Mouse (Mus musculus) urinary bladder, postnatal 25 days (tissue): ENCODE results near the gene Slc25a22.
"Not testable (repeated sequence)": the region's sequence is repeated elsewhere in the genome, so short reads cannot be mapped to it uniquely, and the experiment has no call there.

Experiments
- DNase-seq: peaks from one replicate; pipeline ENCODE4 v3.0.0; 2022; ENCODE audit warnings: low spot score

Gene Slc25a22

DNA sequence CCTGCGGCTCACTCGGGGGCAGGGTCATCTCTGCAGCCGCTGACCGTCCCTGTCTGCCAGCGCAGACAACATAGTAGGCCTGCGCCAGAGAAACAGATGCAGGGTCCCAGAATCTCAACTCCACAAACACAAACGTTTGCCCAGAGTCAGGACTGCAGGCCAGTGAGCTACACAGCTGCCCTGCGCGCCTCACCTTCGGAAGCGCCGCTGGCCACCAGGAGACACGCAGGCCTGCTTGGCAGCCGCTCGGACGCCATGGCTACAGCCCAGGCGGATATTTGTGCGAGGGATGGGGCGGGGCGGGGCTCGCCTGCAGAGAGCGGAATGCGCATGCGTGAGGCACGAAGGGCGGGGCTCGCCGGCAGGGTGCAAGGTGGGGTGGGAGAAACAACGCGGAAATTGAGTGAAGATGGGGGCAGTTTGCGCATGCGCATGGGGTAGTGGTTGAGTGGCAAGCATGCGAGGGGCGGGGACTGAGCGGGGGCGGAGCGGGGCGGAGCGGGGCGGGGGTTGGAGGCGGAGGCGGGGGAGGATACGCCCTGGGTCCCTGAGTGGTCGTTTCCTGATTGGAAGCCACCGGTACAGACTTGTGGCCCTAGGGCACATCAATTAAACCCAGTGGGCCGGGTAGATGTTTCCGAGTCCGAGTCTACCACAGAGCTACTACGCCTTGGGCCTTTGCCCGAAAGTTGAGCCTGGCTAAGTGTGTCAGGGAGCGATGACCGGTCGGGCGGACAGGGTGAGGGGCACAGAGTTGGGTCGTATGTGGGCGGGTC, 23.7 kb downstream of the Slc25a22 start, which contains the start of gene Gatd1:
Gene Gatd1, minus strand, starts transcription at position 328 of the 776 bp plus-strand sequence.
- DNase-seq: peak; percentile 100

DNA sequence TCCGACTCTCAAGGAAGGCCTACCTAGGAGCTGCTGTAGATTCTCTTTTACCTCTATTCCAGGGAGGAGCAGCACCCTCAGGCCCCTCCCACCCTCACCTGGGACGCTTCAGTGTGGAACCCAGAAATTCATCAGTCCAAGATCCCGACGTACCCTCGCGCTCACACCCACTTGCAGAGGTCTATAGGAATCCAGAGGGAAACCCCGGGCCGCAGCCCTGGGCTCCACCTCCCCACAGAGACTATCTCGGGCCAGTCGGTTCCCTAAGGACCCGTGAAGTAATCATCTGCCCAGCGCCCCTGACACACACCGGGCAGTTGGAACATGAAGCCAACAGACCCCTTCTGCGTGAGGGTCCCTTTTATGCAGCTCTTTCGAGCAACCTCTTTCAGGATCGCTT, 24.4 kb downstream of the Slc25a22 start:
- no peak for DNase-seq

DNA sequence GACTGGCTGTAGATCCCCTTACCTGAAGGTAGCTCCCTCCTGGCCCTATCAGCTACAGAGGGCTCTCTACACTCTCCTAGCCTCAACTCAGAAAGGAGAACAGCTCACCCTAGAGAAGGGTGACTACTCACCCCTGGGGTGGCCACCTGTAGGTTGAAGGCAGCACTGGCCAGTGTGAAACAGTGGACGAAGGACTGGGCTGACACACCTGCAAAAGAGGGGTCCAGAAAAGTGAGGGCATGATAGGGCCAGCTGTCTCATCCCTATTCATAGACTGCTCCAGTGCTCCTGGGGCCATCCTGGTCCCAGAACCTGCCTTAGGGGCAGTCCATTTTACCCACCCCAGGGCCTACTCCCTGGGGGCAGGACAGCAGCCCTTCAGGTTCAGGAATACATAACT, 26.0 kb downstream of the Slc25a22 start:
- no peak for DNase-seq

DNA sequence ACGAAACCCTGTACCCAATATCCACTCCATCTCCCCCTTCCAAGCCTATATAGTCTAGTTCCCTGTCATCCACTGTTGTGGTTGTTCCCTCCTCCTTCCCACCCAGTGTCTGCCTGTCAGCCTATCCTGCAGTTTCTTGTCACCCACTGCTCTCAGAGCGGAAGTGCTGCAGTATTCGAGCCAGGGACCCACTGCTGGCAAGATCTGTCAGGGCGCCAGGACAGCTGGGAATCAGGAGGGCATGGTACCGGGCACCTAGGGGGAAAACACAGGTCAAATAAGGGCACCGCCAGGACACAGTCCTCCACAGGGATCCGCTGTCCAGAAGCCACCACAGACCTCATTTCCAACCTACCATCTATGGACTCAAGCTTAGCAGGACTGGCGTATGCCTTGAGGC, 27.1 kb downstream of the Slc25a22 start:
- DNase-seq: no peak

DNA sequence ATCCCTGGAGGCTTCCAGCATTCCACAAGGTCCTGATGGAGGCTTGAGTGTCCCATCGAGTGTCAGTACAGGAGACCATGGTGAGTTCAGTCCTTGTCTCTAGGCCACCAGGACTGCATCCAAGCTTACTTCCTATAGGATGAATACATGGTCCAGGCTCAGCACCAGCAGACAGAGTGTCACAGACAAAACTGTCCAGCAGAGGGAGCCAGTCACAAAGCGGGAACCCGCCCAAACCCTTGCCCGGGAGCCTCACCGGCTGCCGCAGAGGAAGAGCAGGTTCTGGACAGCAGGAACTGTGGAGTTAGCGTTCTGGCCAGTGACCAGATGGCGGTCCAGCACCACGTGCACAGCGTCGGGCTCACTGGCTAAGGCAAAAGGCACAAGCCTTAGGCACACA, 28.9 kb downstream of the Slc25a22 start:
- DNase-seq: peak; percentile 87

DNA sequence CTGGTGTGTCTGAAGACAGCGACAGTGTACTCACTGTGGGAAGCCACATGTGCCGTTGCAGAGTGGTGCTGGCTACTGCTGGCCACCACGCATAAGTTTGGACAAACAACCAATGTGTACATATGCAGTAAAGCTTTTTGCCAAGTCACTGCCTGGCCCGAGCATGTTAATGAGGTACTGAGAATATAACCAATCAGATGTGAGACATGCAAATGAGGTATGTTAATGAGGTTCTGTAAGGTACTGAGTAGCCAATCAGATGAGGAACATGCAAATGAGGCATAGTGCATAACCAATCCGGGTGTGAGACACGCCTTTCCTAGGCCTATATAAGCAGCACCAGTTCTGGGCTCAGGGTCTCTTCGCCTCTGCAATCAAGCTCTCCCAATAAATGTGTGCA, 30.0 kb downstream of the Slc25a22 start:
- not testable (repeated sequence) for DNase-seq

DNA sequence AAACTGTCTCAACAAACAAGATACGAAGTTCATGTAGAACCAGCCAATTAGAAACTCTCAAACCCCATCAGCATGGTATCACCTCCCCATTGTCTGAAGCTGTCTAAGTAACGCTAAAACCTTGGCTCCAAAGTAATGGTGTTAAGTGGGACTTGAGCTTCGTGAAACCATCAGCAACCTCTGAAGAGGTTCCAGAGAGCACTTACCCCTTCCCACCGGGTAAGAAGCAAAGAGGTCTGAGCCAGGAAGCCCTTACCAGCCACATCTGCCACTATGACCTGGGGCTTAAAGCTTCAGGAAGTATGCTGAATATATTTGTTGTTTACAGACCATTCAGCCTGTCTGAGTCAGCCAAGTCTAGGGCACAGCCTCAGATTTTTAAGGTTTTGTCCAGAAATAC, 32.2 kb downstream of the Slc25a22 start:
- DNase-seq: no peak

DNA sequence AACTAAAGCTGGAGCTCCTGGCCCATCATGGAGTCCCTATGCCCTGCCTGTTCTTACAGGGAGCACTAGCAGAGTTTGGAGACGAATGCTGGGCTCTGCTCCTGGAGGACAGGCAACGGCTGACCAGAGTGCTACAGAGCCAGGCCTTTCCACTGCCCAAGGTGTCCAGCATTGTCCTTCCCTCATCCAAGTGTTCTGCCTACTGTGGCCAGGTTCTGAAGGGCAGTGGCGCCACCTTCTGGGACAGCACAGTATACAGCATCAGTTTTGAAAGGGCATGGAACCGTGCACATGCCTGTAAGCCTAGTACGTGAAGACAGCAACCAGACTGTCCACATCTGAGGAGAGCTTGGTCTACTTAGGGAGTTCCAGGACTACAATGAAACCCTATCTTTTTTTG, 34.4 kb downstream of the Slc25a22 start:
- DNase-seq: peak; percentile 50

DNA sequence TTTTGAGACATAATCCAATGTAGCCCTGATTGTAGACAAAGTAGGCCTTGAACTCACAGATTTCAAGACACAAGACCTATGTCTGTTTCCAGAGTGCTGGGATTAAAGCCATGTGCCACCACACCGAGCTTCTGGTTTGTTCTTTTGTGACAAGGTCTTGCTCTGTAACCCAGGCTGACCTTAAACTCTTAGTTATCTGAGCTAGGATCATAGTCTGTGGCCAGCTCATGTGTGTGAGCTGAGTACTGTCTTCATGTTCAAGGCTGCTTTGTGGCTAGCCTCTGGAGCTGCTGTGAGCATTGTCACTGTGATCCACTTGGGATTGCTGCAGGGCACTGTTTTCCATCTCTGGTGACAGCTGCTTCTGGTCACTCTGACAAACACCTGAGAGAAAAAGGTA, 42.3 kb downstream of the Slc25a22 start:
- no peak for DNase-seq

DNA sequence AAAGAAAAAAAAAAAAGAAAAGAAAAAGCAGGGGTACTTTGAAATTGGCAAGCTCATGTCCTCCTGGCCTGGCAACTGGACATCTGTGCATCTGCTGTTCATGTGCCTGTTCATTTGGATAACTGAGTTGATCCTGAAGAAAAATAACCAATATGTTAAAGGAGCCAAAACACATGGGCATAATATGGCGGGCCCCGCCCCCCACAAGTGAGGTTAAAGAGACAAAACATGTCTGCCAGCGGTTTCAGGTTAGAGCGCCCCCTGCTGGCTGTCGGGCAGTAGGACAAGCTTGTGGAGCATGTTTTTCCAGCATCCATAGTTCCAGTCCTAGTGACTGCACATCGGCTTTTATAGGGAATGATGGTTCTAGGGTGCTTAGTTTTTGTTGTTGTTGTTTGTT, 42.9 kb downstream of the Slc25a22 start:
- peak; percentile 60 for DNase-seq

DNA sequence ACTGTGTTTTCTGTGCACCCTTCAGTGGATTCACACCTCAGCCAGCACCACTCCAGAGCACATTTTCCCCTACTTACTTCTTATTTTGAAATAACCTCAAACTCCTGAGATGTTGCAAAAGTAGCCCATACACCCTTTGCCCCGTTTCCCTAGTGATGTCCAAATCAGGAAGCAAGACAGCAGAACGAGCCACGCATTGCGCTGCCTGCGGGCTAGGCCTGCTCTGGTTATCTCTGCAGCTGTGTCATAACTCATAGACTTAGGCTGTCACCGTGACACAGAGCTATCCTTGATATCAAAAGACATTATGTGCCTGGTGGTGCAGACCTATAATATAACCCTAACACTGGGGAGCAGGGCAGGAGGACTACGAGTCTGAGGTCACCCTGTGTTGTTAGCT, 43.5 kb downstream of the Slc25a22 start:
- no peak for DNase-seq

DNA sequence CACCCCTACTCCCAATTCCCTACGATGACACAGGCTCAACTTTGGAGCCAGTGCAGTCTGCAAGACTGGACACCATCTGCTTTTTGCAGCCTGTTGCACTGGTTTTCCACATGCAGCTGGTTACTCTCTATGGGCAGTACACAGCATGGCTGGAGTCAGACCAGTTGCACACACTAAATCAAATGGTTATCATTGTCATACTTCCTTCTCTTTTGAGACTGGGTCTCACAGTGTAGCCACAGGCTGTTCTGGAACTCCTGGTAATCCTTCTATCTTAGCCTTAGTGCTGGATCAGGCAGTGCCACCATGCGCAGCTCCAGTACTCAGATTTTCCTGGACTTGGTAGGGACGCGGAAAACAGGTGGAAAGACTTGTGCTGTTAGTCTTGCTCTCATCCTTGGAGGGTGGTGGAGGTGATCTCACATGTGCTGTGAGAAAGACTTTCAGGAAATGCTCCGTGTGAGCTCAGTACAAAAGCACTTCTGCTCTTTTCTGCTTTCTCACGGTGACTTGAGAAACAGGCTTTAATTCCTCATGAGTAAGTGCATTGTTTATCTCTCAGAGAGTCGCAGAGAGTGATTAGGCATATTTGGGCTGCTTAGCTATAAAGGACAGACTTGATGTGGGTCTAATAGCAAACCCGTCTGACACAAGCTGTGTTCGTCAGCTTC, 45.0 kb downstream of the Slc25a22 start:
- no peak for DNase-seq

DNA sequence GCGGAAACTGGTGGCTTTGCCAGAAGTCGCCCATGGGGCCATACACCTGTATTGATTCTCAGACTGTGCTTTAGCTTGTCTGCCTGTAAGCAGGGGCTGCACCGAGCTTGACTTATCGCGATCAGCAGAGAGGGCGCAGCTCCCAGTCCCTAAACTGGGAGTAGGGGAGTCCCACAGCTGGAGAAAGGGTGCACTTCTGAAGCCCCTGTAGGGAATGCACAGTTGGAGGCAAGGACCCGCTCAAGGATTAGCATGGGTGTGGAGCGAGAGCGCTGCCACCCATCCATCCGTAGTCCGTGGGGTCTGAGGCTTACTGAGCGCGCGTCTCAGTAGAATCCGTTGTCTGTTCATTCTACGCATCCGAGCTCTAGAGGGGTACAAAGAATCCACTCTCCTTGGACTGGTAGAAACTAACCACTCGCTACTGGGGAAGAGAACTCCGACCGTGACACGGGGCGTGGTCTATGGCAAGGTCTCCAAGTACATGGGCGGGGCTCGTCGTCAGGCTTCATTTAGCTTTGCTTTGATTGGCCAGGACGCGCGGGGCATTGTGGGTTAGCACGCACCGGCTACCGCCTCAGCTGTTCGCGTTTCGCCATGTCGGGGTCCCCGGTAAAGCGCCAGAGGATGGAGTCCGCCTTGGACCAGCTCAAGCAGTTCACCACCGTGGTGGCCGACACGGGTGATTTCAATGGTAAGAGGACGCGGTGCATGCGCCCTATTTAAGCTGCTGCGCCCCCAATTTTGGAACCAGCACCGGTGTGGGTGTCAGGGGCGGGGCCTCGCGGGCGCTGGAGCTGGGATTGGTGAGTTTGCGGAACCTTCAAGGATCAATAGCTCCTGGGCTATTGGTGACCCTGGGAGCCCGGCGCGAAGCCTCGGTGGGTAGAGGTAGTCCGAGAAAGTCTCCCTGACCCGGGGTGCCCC, 45.8 kb downstream of the Slc25a22 start, which contains the start of gene Taldo1:
Gene Taldo1, plus strand, starts transcription at position 575 of the 927 bp plus-strand sequence.
- peak; percentile 95 for DNase-seq

DNA sequence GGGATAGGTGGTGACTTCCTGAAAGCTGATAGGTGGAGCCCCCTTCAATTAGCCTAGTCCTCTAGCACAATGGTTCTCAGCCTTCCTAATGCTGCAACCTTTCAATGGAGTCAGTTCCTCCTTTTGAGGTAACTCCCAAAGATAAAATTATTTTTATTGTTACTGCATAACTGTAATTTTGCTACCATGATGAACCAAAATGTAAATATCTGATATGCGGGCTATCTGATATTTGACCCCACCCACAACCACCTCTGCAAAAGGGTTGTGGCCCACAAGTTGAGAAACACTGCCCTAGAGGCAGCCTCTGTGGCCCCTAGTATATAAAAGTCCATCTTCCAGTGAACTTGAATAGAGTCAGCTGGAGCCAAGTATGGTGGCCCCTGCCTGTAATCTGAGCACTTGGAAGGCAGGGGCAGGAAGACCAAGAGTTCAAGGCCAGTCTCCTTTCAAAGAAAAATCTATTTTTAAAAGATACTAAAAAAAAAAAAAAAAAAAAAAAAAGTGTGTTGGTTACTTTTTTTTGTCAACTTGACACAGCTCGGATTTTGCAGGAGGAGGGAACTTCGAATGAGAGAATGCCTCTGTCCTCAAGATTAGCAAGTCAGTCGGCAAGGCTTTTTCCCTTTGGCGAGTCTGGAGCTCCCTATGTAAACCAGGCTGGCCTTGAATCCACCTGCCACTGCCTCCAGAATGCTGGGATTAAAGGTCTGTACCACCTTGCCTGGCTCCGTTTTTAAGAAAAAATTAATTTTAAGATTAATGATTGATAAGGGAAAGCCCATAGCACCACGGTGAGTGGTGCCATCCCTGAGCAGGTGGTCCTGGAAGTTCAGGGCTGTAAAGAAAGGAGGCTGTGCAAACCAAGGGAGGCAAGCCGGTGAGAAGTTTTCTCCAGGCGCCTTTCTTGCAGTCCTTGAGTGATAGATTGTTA, 47.1 kb downstream of the Slc25a22 start:
- DNase-seq: no peak

DNA sequence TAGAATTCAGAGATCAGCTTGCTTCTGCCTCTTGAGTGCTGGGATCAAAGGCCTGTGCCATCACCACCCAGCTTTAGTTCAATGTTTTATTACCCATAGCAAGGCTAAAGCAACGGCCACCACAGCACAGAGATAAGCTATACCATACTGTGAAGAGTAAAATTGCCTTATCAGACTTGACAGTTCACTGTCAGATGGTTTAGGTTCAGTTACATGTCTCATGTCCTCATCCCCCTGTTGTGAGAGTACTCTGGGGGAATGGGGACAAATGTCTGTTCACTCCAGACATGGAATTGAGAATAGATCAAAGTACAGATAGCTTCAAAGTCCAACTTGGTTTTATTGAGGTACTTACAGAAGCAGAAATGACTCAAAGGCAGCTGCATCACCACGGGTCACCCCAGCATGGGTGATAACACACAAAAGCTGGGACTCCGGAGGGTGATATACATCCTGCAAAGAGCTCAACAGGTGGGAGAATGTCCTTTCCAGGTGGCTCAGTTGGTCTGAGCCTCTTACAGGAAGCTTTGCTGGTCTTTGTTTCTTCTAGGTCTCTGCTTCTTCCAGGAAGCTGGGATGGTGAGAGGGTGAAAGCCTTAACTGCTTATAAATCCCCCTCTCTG, 49.1 kb downstream of the Slc25a22 start:
- no peak for DNase-seq

DNA sequence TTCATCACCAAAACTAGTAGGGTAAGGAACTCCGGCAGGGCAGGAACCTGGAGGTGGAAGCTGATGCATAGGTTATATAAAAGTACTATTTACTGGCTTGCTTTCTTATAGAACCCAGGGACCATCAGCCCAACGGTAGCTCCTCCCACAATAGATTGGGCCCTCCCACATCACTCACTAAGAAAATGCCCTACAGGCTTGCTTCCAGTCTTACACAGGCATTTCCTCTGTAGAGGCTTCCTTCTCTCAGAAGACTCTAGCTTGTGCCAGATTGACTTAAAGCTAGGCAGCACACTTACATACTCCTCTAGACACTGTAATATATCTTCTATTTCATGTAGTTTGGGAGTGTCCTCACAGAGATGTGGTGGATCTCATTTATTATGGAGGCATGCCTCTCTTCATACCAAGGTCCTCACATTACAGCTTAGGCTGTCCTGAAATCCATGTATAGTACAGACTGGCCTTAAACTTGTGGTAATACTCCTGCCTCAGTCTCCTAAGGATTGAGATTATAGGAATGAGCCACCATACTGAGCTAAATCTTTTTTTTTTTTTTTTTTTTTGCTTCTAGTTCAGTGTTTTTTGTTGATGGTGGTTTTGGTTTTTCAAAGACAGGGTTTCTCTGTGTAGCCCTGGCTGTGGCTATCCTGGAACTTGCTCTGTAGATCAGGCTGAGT, 49.7 kb downstream of the Slc25a22 start:
- no peak for DNase-seq

DNA sequence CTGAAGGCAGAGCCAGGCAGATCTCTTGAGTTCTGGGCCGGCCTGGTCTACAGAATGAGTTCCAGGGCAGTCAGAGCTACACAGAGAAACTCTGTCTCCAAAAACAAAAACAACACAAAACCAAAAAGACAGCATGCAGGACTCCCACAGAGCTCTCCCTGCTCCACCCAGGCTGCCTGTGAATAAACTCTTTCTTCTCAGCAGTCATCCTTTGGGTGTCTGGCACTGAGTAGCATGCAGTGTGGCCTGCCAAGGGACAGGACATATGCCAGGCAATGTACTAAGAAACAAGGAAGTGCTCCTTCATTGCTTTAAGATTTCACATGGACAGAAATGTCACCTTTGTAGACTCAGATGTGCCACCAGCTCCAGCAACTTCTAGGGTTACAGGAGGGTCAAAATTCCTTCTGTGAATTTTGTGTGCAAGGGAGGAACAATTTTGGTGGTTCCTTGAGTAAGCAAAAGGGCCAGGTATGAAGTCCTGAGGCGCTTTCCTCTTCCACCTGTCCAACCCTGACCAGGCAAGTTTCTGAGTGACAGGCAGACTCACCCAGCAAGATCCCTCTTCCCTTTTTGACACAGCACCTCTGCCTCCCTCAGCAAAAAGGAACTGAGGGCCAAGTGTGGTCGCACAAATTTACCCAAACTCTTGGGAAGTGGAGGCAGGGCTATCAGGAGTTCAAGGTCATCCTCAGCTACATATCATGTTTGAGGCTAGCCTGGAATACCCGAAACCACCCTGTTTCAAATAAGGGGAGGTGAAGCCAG, 56.4 kb downstream of the Slc25a22 start:
- DNase-seq: no peak
